Mouse (Mus musculus): ENCODE data around the gene Pnlip.

The Pnlip gene

DNA sequence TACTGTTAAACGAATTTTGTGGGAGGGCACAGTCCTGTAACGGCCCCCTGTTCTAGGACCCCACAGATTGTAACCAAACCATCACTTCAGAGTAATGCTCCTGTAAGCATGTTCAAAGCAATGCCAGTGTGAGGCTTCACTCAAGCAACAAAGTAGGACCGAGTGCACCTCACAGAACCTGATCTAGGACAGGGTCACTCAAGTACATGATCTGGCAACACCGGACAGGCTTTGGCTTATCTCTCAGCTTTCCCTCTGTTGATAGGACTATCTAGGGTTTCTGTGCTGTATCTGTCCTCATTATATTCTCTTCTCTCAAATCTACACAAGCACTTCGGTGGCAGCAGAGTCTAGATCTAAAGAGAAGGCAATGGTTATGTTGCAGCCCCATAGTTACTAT lies 74.3 kb downstream of the Pnlip start:
- no peak for DNase-seq (ENCODE audit: low read depth, low spot score)

DNA sequence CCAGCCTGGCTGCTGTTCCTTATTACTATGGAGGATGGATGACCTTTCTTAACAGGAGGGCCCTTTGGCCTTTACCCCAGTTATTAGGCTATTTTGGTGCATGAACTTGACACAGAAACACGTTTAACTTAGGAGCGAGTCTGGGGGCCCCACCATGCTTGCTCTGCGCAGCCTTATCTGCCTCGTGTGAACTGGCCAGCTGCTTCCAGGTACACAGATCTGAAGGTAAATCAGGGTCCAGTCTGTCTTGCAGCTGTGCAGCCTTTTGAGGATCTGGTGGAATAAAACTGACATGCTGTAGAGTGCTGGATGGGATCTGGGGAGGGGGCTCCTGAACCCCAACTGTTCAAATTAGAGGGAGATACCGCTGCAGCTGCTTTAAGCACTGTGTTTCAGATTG lies 75.5 kb downstream of the Pnlip start:
- DNase-seq (ENCODE audit: low read depth, low spot score), result no peak

DNA sequence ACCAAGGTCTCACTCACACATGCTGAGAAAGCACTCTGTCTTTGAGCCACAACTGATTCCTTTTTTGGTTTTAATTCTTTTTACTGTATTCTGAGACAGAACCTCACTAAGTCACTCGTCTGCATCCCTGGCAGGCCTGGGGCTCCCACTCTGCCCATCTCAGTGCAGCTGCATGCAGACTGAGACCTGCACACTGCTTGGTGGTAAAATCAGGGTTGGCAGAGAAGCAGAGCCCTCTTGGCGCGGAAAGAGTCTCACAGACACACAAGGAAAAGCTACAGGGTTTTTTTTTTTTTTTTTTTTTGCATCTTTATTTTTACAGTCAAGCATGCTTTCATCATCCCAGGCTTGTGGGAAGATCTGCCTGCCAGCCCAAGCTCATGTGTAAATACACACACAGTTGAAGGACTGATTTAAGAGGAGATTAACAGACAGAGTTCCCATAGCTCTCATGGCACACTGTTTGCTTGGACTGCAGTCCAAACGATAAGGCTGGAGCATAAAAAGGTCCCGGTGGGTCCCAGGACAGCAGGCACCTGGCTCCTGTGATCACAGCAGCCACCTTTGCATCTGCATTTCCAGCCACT lies 76.2 kb downstream of the Pnlip start, which contains the start of gene Pnliprp1:
Gene Pnliprp1, plus strand, starts transcription at position 443 of the 587 bp plus-strand sequence.
- DNase-seq (ENCODE audit: low read depth, low spot score), result no peak
